Mouse (Mus musculus) CH12.LX (cell line): ENCODE measurements around the gene Osgep. TPM values are rescaled to one million over a fixed set of nuclear protein-coding genes. Genes with fewer than 3 reads are reported as not detected.
A peak's percentile ranks its signal among the peaks of the same experiment; 100 is the strongest.

Experiments
- DNase-seq: peaks from one replicate; pipeline ENCODE4 v3.0.0-alpha.2; 2013; ENCODE audit errors: extremely low read depth
- H3K27ac ChIP-seq: 2 replicates; pipeline ENCODE4 v1.5.1; 2012; ENCODE audit warnings: low read depth, mild to moderate bottlenecking, control low read depth, moderate library complexity; ENCODE audit not compliant: insufficient read depth
- H3K27me3 ChIP-seq: replicated peaks from 2 replicates; pipeline ENCODE3; 2012; ENCODE audit warnings: inconsistent platforms
- H3K36me3 ChIP-seq, 2 experiments: replicated peaks in 1 of 2; 2 replicates each; pipeline versions ENCODE3 to v1.6.1; 2012; ENCODE audit warnings: inconsistent platforms in 1 of 2, low read length in 1 of 2, mild to moderate bottlenecking in 1 of 2, mixed read lengths in 1 of 2, moderate library complexity in 1 of 2; ENCODE audit not compliant: control insufficient read depth in 1 of 2, insufficient read depth in 1 of 2
- H3K4me1 ChIP-seq, 2 experiments: 2 replicates each; pipeline ENCODE4 v1.6.1; 2012; ENCODE audit warnings: inconsistent platforms in 1 of 2, moderate library complexity in 1 of 2; ENCODE audit not compliant: insufficient read depth in 2 of 2, control insufficient read depth in 1 of 2
- H3K4me2 ChIP-seq: 2 replicates; pipeline ENCODE4 v1.6.1; 2012; ENCODE audit warnings: low read depth, mild to moderate bottlenecking, control low read depth; ENCODE audit not compliant: poor library complexity, insufficient read depth, severe bottlenecking
- H3K4me3 ChIP-seq, 3 experiments: fragments of 150-350 bp in 1 of 3; sonication (generic) in 1 of 3; replicated peaks in 1 of 3; 2 replicates each; pipeline versions ENCODE3 to v1.5.1; 2011 to 2012; ENCODE audit warnings: low read depth in 2 of 3, low read length in 2 of 3, mild to moderate bottlenecking in 2 of 3, moderate library complexity in 2 of 3, control low read depth in 1 of 3, improper control_type of control experiment in 1 of 3, inconsistent platforms in 1 of 3, mixed read lengths in 1 of 3; ENCODE audit not compliant: poor library complexity in 1 of 3
- H3K79me2 ChIP-seq: replicated peaks from 2 replicates; pipeline ENCODE4 v1.6.1; 2012; ENCODE audit warnings: mild to moderate bottlenecking, moderate library complexity; ENCODE audit not compliant: control insufficient read depth, poor library complexity, insufficient read depth, severe bottlenecking; ENCODE audit errors: extremely low read depth
- H3K9ac ChIP-seq: 2 replicates; pipeline ENCODE4 v1.6.1; 2012; ENCODE audit warnings: low read depth, mild to moderate bottlenecking, control low read depth, moderate library complexity; ENCODE audit not compliant: insufficient read depth
- H3K9me3 ChIP-seq: replicated peaks from 2 replicates; pipeline ENCODE3; 2012; ENCODE audit warnings: low read length, inconsistent platforms, mixed read lengths
- BHLHE40 ChIP-seq: IDR thresholded peaks from 2 replicates; pipeline ENCODE4 v1.6.1; 2011; ENCODE audit warnings: mild to moderate bottlenecking, low read depth, low read length, improper control_type of control experiment
- CHD1 ChIP-seq: IDR thresholded peaks from 2 replicates; pipeline ENCODE4 v1.6.1; 2012; ENCODE audit warnings: low read depth, low read length, improper control_type of control experiment, inconsistent platforms
- CHD2 ChIP-seq: IDR thresholded peaks from 2 replicates; pipeline ENCODE4 v1.6.1; 2011; ENCODE audit warnings: low read length, improper control_type of control experiment
- CTCF ChIP-seq, 2 experiments: IDR thresholded peaks in 1 of 2; conservative IDR thresholded peaks in 1 of 2; 2 replicates each; pipeline ENCODE4 v1.5.1; 2011 to 2012; ENCODE audit warnings: low read depth in 2 of 2, low read length in 2 of 2, improper control_type of control experiment in 1 of 2, inconsistent platforms in 1 of 2, mild to moderate bottlenecking in 1 of 2, moderate library complexity in 1 of 2
- E2F4 ChIP-seq: IDR thresholded peaks from 2 replicates; pipeline ENCODE4 v1.6.1; 2011; ENCODE audit warnings: low read depth, low read length, improper control_type of control experiment; ENCODE audit not compliant: insufficient replicate concordance
- ELF1 ChIP-seq: IDR thresholded peaks from 2 replicates; pipeline ENCODE4 v1.6.1; 2014; ENCODE audit warnings: low read depth, mild to moderate bottlenecking, inconsistent platforms, low read length, improper control_type of control experiment
- ETS1 ChIP-seq: conservative IDR thresholded peaks from 2 replicates; pipeline ENCODE4 v1.6.1; 2012; ENCODE audit warnings: low read depth, mild to moderate bottlenecking, inconsistent platforms, low read length, improper control_type of control experiment, moderate library complexity
- GABPA ChIP-seq: IDR thresholded peaks from 2 replicates; pipeline ENCODE4 v1.6.1; 2012; ENCODE audit warnings: low read depth, low read length, improper control_type of control experiment, inconsistent platforms; ENCODE audit not compliant: insufficient replicate concordance
- HCFC1 ChIP-seq: IDR thresholded peaks from 2 replicates; pipeline ENCODE4 v1.6.1; 2012; ENCODE audit warnings: low read depth, mild to moderate bottlenecking, inconsistent platforms, low read length, improper control_type of control experiment
- JUND ChIP-seq: conservative IDR thresholded peaks from 2 replicates; pipeline ENCODE4 v1.6.1; 2011; ENCODE audit warnings: low read depth, low read length, improper control_type of control experiment
- KAT2A ChIP-seq: IDR thresholded peaks from 2 replicates; pipeline ENCODE4 v1.6.1; 2012; ENCODE audit warnings: low read length, improper control_type of control experiment, inconsistent platforms; ENCODE audit not compliant: insufficient replicate concordance
- MAFK ChIP-seq: IDR thresholded peaks from 2 replicates; pipeline ENCODE4 v1.6.1; 2011; ENCODE audit warnings: low read length, improper control_type of control experiment; ENCODE audit not compliant: insufficient replicate concordance
- MAX ChIP-seq: IDR thresholded peaks from 2 replicates; pipeline ENCODE4 v1.6.1; 2011; ENCODE audit warnings: low read length, improper control_type of control experiment
- MAZ ChIP-seq: IDR thresholded peaks from 2 replicates; pipeline ENCODE4 v1.6.1; 2012; ENCODE audit warnings: low read depth, mild to moderate bottlenecking, inconsistent platforms, low read length, improper control_type of control experiment, moderate library complexity
- MYC ChIP-seq: IDR thresholded peaks from 2 replicates; pipeline ENCODE4 v1.6.1; 2011; ENCODE audit warnings: low read depth, mild to moderate bottlenecking, improper control_type of control experiment, low read length
- NRF1 ChIP-seq: IDR thresholded peaks from 2 replicates; pipeline ENCODE4 v1.6.1; 2014; ENCODE audit warnings: low read depth, mild to moderate bottlenecking, inconsistent platforms, low read length, improper control_type of control experiment, moderate library complexity
- PAX5 ChIP-seq: IDR thresholded peaks from 2 replicates; pipeline ENCODE4 v1.6.1; 2012; ENCODE audit warnings: low read length, inconsistent platforms, mixed read lengths
- POLR2A ChIP-seq: IDR thresholded peaks from 2 replicates; pipeline ENCODE4 v1.6.1; 2011; ENCODE audit warnings: low read depth, mild to moderate bottlenecking, improper control_type of control experiment, low read length
- POLR2AphosphoS2 ChIP-seq: IDR thresholded peaks from 2 replicates; pipeline ENCODE4 v1.6.1; 2011; ENCODE audit warnings: low read depth, low read length, improper control_type of control experiment
- RAD21 ChIP-seq: IDR thresholded peaks from 2 replicates; pipeline ENCODE4 v1.6.1; 2011; ENCODE audit warnings: low read depth, mild to moderate bottlenecking, low read length, improper control_type of control experiment, moderate library complexity
- RCOR1 ChIP-seq: conservative IDR thresholded peaks from 2 replicates; pipeline ENCODE4 v1.6.1; 2012; ENCODE audit warnings: low read depth, mild to moderate bottlenecking, inconsistent platforms, low read length, improper control_type of control experiment
- SIN3A ChIP-seq: IDR thresholded peaks from 2 replicates; pipeline ENCODE4 v1.6.1; 2012; ENCODE audit warnings: low read length, improper control_type of control experiment, inconsistent platforms
- SMC3 ChIP-seq: IDR thresholded peaks from 2 replicates; pipeline ENCODE4 v1.6.1; 2011; ENCODE audit warnings: low read depth, low read length, improper control_type of control experiment
- TBP ChIP-seq: conservative IDR thresholded peaks from 2 replicates; pipeline ENCODE4 v1.6.1; 2011; ENCODE audit warnings: low read depth, low read length, improper control_type of control experiment
- TCF12 ChIP-seq: IDR thresholded peaks from 2 replicates; pipeline ENCODE4 v1.6.1; 2014; ENCODE audit warnings: low read depth, mild to moderate bottlenecking, inconsistent platforms, low read length, improper control_type of control experiment
- UBTF ChIP-seq: IDR thresholded peaks from 2 replicates; pipeline ENCODE4 v1.6.1; 2012; ENCODE audit warnings: low read depth, mild to moderate bottlenecking, inconsistent platforms, low read length, improper control_type of control experiment, moderate library complexity
- USF1 ChIP-seq: IDR thresholded peaks from 2 replicates; pipeline ENCODE4 v1.6.1; 2014; ENCODE audit warnings: low read depth, mild to moderate bottlenecking, inconsistent platforms, low read length, improper control_type of control experiment
- USF2 ChIP-seq: conservative IDR thresholded peaks from 2 replicates; pipeline ENCODE4 v1.6.1; 2011; ENCODE audit warnings: low read depth, low read length, improper control_type of control experiment
- ZC3H11A ChIP-seq: IDR thresholded peaks from 2 replicates; pipeline ENCODE4 v1.6.1; 2012; ENCODE audit warnings: low read depth, mild to moderate bottlenecking, inconsistent platforms, low read length, improper control_type of control experiment
- ZKSCAN1 ChIP-seq: IDR thresholded peaks from 2 replicates; pipeline ENCODE4 v1.6.1; 2012; ENCODE audit warnings: low read depth, inconsistent platforms, low read length, improper control_type of control experiment, borderline replicate concordance
- ZMIZ1 ChIP-seq: IDR thresholded peaks from 2 replicates; pipeline ENCODE4 v1.6.1; 2012; ENCODE audit warnings: low read depth, mild to moderate bottlenecking, inconsistent platforms, low read length, improper control_type of control experiment
- ZNF384 ChIP-seq: IDR thresholded peaks from 2 replicates; pipeline ENCODE4 v1.6.1; 2012; ENCODE audit warnings: low read depth, low read length, improper control_type of control experiment, inconsistent platforms
- dilution Hi-C: fragments of 300-500 bp; cut with MboI; formaldehyde crosslinking; loops from 2 replicates; pipeline ENCODE4 v1.14.3; 2020; ENCODE audit warnings: low sequenced_read_pairs; ENCODE audit not compliant: extremely low pct_unique_long_range_greater_than_20kb, extremely low pct_ligation_motif_present
- in situ Hi-C: fragments of 300-500 bp; cut with MboI; formaldehyde crosslinking; loops from 3 replicates; pipeline ENCODE4 v1.14.3; 2019; ENCODE audit warnings: low sequenced_read_pairs, low pct_ligation_motif_present, low pct_unique_long_range_greater_than_20kb, mixed read lengths
- polyA plus RNA-seq: library from polyadenylated mRNA; unstranded; fragments of >175 nt; gene quantifications from 2 replicates; pipeline ENCODE4 v1.2.1, GENCODE M21; 2012; ENCODE audit warnings: low read depth; ENCODE audit not compliant: insufficient read length
- total RNA-seq, 2 experiments: library from RNA; depleted of rRNA; stranded (reverse); fragments of 300-350 nt in 1 of 2; fragments of >200 nt in 1 of 2; gene quantifications; 2 replicates each; pipeline ENCODE4 v1.2.3; 2012 to 2014

Gene Osgep
- total and polyA plus RNA-seq, 3 experiments = 41.7 to 88.7 (median 48.4) TPM

- Histone ChIP-seq H3K27me3 (no peaks in the 10 kb centered on the region), H3K4me1 (peaks cover 0 to 51% of the 10 kb centered on the region in 2 experiments; a peak in 2 of 4 replicates), H3K27ac (peak overlapping the region; percentile 90), H3K36me3 (peaks cover 35 to 59% of the 10 kb centered on the region in 2 experiments), H3K9ac (peak overlapping the region; percentile 90), H3K9me3 (no peaks in the 10 kb centered on the region), H3K4me3 (peak overlapping the region; percentile 86 to 94 (median 90)), H3K79me2 (peaks cover 18% of the 10 kb centered on the region), H3K4me2 (peak overlapping the region; percentile 64)
- in situ Hi-C loops (loop anchor here (5.0 to 10.0 kb wide), 2 partner anchors 123 to 134 kb away; partner anchors contain the start of genes Ccnb1ip1 and Parp2), dilution Hi-C loops (no loop called here)
- peak; percentile 60 for DNase-seq
- TF ChIP-seq RCOR1 (no peak), ETS1 (no peak), ZMIZ1 (no peak), ZNF384 (no peak), HCFC1 (no peak), ZC3H11A (no peak), USF2 (no peak), KAT2A (no peak), POLR2A (no peak), RAD21 (no peak), MAZ (no peak), PAX5 (no peak), TCF12 (no peak), NRF1 (no peak)
Observed at GRCm38 (mm10) chr14:50930377-50930753, 5.7 kb upstream of the Osgep start.

GRCm38 (mm10) chr14:50929951-50930350, 5.3 kb upstream of the Osgep start:
- dilution Hi-C loops = no loop called here
- TF ChIP-seq NRF1 (peak; percentile 45; the same call in 1 of the 2 replicates), SMC3 (no peak), MAX (peak; percentile 54), MYC (peak; percentile 57; the same call in 1 of the 2 replicates), HCFC1 (peak; percentile 50; the same call in 1 of the 2 replicates), TBP (0 out of 2 replicates have a peak, but pooled peaks have one; percentile 32), TCF12 (peak; percentile 67), USF1 (no peak), POLR2AphosphoS2 (no peak), GABPA (no peak), ELF1 (no peak; the same call in 1 of the 2 replicates), CHD1 (no peak), USF2 (no peak), BHLHE40 (peak; percentile 76), E2F4 (no peak), JUND (no peak), ETS1 (peak; percentile 59), SIN3A (peak; percentile 93), MAFK (0 out of 2 replicates have a peak, but pooled peaks have one; percentile 29), MAZ (peak; percentile 63; the same call in 1 of the 2 replicates), ZNF384 (no peak), CTCF (conservative IDR thresholded peaks at IDR 0.05 in 1 of 2, IDR thresholded peaks at IDR 0.05 in 1 of 2; ENCODE audit: low read depth in 2 of 2, low read length in 2 of 2) (no peak), UBTF (no peak), ZKSCAN1 (no peak), CHD2 (0 out of 2 replicates have a peak, but pooled peaks have one; percentile 42)

More at GRCm38 (mm10) chr14:50929951-50930350, 5.3 kb upstream of the Osgep start:
- Histone ChIP-seq H3K9me3 (no peaks in the 10 kb centered on the region), H3K79me2 (peaks cover 19% of the 10 kb centered on the region), H3K36me3 (peaks cover 35 to 55% of the 10 kb centered on the region in 2 experiments), H3K4me1 (peaks cover 0 to 51% of the 10 kb centered on the region in 2 experiments; a peak in 2 of 4 replicates), H3K27me3 (no peaks in the 10 kb centered on the region), H3K4me2 (peak overlapping the region; percentile 64), H3K9ac (peak overlapping the region; percentile 90), H3K4me3 (peak overlapping the region; percentile 86 to 94 (median 90)), H3K27ac (peak overlapping the region; percentile 90)
- in situ Hi-C loops = loop anchor here (5.0 to 10.0 kb wide), 2 partner anchors 123 to 135 kb away; partner anchors contain the start of genes Ccnb1ip1 and Parp2
- DNase-seq = peak; percentile 76
